Mouse (Mus musculus) fibroblast of lung, adult 2 months (primary cell): Measurements from ENCODE around the gene Ugt1a10.
"Not testable (repeated sequence)": the region's sequence is repeated elsewhere in the genome, so short reads cannot be mapped to it uniquely, and the experiment has no call there.

Experiments used
- DNase-seq: peaks from one replicate; pipeline ENCODE4 v3.0.0-alpha.2; 2011; ENCODE audit warnings: low read depth

The Ugt1a10 gene

DNA sequence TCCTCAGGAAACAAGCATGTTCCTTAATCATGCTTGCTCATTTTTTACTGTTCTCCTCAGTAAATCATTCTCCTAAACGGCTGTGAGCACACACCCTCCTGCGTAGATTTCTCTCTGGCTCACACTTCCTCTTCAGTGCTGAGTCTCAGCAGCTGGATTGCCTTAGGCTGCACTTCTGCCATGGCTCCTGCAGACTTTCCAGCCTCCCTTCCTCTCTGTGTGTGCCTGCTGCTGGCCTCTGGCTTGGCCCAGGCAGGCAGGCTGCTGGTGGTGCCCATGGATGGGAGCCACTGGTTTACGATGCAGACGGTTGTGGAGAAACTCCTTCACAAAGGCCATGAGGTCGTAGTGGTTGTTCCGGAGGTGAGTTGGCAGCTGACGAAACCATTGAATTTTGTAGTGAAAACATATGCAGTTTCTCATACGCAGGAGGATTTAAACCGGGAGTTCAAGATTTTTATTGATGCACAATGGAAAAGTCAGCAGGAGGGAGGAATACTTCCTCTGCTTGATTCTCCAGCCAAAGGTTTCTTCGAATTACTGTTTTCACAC, 39.8 kb downstream of the Ugt1a10 start, which contains the start of gene Ugt1a7c:
TSS of gene Ugt1a7c (plus strand) at position 122 of the 552 bp plus-strand sequence.
- peak; percentile 47 for DNase-seq

DNA sequence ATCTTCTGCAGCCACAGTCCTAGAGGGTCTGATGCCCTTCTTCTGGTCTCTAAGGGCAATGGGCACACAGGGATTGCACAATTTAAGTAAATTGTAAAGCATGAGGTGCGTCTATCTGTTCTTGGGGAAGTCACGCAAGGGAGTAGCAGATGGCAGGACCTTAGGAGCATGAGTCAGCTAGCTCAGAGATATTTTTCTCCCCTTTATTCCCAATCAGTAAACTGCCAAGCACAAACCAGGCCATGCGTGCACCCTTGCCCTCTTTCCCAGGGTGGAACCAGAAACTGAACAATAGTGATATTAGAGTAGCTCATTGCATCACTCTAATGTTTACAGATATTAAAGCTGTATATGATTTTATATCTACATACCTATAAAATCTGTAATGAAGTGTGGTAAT, 43.4 kb downstream of the Ugt1a10 start:
- DNase-seq = not testable (repeated sequence)

- not testable (repeated sequence) for DNase-seq
Observed at GRCm38 (mm10) chr1:88099691-88100090, 44.5 kb downstream of the Ugt1a10 start.

DNA sequence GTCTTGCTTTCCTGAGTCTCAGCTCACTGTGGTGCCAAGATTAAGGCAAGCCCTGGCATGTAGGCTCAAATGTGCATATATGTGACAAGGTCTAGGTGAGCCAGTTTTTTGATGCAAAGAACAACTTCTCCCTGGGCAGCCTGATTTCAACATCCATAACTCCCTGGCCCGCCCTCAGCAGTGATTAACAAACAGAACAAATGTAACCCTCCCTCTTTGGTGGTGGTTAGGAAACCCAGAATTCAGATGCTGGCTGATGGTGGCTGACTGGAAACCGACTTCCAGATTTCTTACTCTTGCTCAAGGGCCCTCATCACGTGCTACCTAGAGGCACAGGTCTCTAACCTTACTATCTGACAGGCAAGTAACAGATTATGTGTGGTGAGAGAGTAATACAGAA, 47.8 kb downstream of the Ugt1a10 start, which contains the start of gene Ugt1a6b:
TSS of gene Ugt1a6b (plus strand) at position 234 of the 400 bp plus-strand sequence.
- DNase-seq = peak; percentile 32

DNA sequence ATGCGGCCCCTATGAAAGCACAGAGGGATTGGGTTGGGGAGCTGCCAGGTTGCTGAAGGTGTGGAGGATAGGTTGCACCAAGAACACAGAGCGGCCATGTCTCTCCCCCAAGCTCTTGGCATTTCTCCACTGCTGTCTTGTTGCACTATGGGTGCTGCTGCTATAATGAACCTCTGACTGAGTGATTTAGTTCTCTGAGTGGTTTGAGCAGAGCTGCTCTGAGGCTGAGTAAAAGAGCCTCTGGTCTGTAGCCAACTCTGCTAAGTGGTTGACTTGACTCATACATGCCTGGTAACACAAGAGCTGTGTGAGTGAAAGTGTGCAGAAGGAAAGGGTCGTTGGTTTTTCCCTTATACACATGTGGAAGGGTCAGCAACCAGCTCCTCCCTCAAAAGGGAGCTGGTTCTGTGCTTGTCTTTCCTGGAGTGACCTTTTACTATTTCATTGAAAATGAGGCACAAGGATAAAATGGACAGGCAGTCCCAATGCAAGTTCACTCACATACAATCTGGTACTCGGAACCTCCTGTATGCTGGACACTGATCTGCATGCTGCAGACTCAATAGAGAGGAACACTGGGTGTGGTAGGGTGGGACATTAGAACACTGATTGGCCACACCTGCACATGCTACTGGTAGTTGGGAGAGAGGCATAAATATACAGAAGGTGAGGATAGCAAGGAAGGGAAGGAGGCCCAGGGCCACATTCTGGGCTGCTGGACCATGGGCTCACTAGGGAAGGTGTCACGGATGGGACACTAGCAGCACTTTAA, 48.7 kb downstream of the Ugt1a10 start:
- not testable (repeated sequence) for DNase-seq

GRCm38 (mm10) chr1:88104667-88105430, 49.7 kb downstream of the Ugt1a10 start:
- DNase-seq = no peak

- DNase-seq = no peak
Observed at GRCm38 (mm10) chr1:88105656-88106055, 50.5 kb downstream of the Ugt1a10 start.

DNA sequence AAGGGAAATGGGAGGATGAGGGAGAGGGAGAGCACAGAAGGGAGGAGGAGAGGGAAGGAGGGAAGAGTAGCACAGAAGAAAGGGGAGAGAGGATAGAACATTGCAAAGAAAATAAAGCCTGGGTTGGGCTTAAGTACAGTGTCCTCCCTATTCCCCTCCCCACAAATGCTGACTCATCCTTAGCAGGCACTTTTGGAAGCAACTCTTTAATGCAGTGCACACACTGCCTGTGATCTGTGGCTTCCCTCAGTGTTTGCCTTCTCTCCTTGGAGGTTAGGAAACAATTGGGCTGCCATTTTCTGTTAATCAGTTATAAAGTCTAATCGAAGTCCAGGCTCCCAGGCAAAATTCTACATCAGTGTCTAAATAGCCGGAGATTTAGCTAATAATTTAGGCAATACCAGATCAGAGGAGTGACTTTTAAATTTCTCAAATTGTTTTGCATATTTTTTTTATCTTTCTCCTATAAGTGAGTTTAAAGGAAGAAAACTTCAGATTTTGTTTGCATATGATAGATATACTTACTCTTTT, 53.9 kb downstream of the Ugt1a10 start:
- DNase-seq = not testable (repeated sequence)

- not testable (repeated sequence) for DNase-seq
Observed at GRCm38 (mm10) chr1:88109604-88110003, 54.4 kb downstream of the Ugt1a10 start.

DNA sequence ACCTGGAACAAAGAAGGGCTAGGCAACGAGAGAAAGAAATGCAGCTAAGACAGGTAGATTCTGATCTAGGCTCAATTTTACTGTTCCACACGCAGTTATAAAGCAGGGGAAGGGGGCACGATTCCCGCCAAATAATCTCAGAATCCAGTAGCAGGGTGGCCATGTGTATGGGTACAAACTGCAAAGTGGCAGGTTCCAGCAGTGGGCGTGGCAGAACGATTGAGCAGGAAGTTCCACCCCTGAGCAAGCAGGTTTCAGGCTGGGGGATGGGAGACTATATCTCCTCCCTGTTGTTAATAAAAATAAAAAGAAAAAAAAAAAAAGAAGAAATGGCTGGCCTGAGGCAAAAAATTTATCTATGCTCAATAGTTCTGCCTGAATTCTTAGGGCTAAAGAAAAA, 57.6 kb downstream of the Ugt1a10 start:
- DNase-seq = not testable (repeated sequence)

DNA sequence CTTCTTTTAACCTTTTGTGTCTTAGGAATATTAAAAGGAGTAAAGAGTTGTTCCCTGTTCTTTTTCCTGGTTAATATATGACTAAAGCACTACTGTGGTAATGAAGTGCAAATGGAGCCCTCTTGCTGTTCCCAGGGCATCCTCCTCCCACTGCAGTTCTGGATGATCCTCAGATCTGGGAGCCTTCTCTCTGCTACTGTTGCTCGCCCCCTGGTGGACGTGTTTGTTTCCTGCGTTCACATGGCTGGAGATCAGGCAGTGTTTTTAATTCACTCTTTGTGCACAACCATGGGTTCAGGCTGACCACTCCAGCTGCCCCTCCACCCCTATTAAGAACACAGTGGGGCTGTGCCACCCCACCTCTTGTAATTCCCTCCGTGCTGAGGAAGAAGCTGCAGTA, 65.4 kb downstream of the Ugt1a10 start:
- DNase-seq = not testable (repeated sequence)

GRCm38 (mm10) chr1:88121521-88121920, 66.3 kb downstream of the Ugt1a10 start:
- DNase-seq = not testable (repeated sequence)

DNA sequence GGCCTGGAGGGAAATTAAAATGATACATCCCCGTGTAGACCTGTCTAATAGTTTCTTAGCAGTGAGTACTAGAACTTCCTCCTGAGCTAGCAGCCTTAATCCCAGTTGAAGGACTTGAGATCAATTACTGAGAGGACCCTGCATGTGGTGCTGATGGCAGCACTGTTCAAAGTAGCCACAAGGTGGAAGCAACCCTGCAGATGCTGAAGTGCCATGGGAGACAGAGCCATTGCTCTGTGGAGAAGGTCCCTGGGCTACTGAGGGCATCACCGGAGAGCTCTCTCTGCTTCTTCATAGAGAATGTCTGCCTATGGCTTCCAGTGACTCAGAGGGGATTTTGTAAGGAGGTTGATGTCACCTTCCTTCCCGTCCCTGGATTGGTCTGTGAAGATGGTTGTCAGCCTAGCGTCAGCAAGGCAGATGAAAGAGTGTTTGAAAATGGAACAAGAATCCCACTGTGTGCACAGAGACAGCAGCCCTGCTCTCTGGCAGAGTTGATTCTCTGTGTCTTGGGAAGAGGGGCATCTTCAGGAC, 70.7 kb downstream of the Ugt1a10 start:
- not testable (repeated sequence) for DNase-seq

GRCm38 (mm10) chr1:88129091-88129490, 73.9 kb downstream of the Ugt1a10 start:
- DNase-seq = not testable (repeated sequence)

- not testable (repeated sequence) for DNase-seq
Observed at GRCm38 (mm10) chr1:88130223-88130622, 75.0 kb downstream of the Ugt1a10 start.

GRCm38 (mm10) chr1:88133908-88134456, 78.8 kb downstream of the Ugt1a10 start:
- DNase-seq = no peak

DNA sequence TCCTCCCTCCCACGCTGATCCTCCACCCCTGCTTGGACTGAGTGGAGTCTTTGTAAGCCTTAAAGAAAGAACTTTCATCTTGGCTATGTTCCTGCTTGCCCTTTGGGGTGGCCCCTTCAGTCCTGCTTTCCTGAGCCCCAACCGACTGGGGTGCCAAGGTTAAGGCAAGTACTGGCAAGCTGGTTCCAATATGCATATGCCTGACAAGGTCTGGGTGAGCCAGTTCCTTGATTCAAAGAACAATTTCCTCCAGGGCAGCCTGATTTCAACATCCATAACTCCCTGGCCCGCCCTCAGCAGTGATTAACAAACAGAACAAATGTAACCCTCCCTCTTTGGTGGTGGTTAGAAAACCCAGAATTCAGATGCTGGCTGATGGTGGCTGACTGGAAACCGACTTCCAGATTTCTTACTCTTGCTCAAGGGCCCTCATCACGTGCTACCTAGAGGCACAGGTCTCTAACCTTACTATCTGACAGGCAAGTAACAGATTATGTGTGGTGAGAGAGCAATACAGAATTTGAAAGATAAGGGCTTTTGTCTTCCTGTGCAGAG, 79.3 kb downstream of the Ugt1a10 start, which contains the start of gene Ugt1a6a:
TSS of gene Ugt1a6a (plus strand) at position 353 of the 555 bp plus-strand sequence.
- DNase-seq = peak; percentile 68

GRCm38 (mm10) chr1:88135229-88135904, 80.2 kb downstream of the Ugt1a10 start:
- not testable (repeated sequence) for DNase-seq

- no peak for DNase-seq
Observed at GRCm38 (mm10) chr1:88136646-88137045, 81.5 kb downstream of the Ugt1a10 start.

- no peak for DNase-seq
Observed at GRCm38 (mm10) chr1:88137264-88137663, 82.1 kb downstream of the Ugt1a10 start.

DNA sequence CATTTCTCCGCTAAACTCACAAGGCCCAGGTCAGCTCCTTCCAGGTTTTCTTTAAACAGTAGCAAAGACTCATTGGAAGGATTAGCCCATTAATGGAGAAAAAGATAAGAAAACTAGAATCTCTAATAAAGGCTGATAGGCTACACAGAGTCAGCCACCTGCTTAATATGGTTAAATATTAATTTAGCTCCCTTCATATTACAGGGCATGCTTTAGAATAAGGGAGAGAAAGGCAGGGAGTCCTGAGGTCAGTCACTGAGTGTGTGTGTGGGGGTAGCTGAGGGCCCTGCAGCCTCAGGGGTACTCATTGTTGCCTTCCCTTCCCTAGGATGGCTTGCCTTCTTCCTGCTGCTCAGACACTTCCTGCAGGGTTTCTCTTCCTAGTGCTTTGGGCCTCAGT, 83.0 kb downstream of the Ugt1a10 start:
- DNase-seq = no peak
